Mouse (Mus musculus): ENCODE measurements at regions not wholly inside any gene's neighbourhood (a gene's known extent, or its start where the extent isn't known, plus 50 kb on each side); places are given as distances from the start of the nearest gene placed in this dataset.
A peak's percentile ranks its signal among the peaks of the same experiment; 100 is the strongest.

GRCm38 (mm10) chr3:23001071-23001470 lies 924.6 kb downstream of the Tbl1xr1 start:
- DNase-seq (ENCODE audit: inconsistent ontology term), result no peak

- no peak for DNase-seq (ENCODE audit: inconsistent ontology term)
These were observed 955.6 kb downstream of the Tbl1xr1 start for GRCm38 (mm10) chr3:23032064-23032463.

- DNase-seq (ENCODE audit: inconsistent ontology term), result peak; percentile 86
These were observed 986.9 kb downstream of the Tbl1xr1 start for GRCm38 (mm10) chr3:23063180-23063965.

- DNase-seq (ENCODE audit: inconsistent ontology term), result no peak
These were observed 995.0 kb downstream of the Tbl1xr1 start for GRCm38 (mm10) chr3:23071486-23071885.
